Mouse (Mus musculus) E14TG2a.4 (cell line): Measurements from ENCODE around the gene Stard3nl.

Source experiments
- CTCF ChIP-seq: conservative IDR thresholded peaks from 2 replicates; pipeline ENCODE4 v1.5.1; 2014; ENCODE audit warnings: low read length
- NANOG ChIP-seq: IDR thresholded peaks from 2 replicates; pipeline ENCODE4 v1.6.1; 2014; ENCODE audit warnings: borderline replicate concordance, low read length, mixed read lengths
- POU5F1 ChIP-seq: IDR thresholded peaks from 2 replicates; pipeline ENCODE4 v1.6.1; 2014; ENCODE audit warnings: low read length, borderline replicate concordance

DNA sequence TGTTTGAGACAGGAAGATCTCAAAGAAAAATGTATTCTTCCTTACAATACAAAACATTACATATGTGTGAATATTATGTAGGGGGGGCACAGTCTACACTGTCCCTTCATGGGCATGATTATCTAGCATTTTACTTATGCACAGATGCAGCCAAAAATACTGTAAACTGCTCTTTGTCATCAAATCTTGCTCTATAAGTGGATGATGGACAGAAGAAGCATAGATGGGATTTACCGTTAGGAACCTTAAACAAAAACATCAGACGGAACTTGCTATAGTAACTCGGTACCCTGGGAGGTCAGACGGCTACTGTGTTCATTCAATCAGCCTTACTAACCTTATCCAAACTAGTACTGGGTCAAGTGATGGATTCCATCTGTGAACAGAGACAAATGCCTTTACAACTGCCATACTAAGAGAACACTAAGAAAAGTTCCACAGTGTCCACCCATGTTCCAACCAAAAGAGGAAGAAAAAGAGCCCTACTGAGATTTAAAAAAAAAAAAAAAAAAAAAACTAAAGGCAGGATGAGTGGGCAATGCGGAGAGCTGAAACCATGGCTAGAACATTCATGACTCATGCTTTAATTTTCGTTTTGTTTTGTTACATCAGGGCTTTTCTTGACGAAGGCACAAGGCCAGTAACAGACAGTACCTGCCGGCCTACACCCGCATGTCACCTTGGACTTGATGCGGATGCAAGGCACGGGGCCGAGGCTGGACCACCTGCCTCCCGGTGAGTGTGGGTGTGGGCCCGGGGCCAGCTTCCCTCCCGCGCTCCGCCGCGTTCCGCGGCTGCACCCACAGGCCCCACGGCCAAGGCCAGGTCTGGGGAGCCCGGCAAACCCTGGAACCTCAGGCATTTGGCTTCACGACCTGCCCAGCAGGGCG lies 552 bp downstream of the Stard3nl start:
- TF ChIP-seq CTCF = no peak
- TF ChIP-seq NANOG = no peak
- no peak for TF ChIP-seq POU5F1
